Mouse (Mus musculus): ENCODE results near the gene Mlh1.

Mlh1 gene

DNA sequence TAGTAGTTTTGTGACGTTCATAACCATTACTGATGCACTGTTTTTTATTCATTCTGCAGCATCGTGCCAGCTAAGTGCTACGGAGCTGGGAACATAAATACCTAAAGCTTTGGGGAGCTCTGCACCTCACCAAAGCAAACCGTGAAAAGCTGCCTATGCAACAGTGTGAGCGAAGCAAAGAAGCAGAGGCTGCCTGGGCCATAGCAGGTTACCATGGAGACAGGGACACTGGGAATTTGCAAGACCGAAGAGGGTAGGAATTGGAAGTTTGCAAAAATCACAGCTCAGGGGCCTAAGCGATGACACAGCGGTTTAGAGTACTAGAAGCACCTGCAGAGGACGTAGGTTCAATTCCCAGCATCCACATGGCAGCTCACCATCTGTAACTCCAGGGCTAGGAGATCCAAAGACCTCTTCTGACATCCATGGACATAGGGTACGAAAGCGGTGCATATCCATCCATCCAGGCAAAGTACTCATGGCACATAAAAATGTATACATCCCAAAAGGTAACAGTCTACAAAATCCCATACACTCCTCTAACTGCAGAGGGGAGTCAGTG, 19.0 kb upstream of the Mlh1 start:
- ChIA-PET POLR2A (interaction anchor here (0.7 to 4.1 kb wide), 17 partner anchors 10 to 337 kb away, joined by 3 to 60 read pairs (median 4); partner anchors contain the start of genes Epm2aip1 (in 3 of the 4), Mlh1 (in 3 of the 4) and Trank1 (in 1 of the 4)), CTCF (interaction anchor here (0.5 to 3.3 kb wide), 80 partner anchors 8 to 1294 kb away, joined by 3 to 40 read pairs (median 5); partner anchors contain the start of genes Epm2aip1 (in 4 of the 4), Mlh1 (in 4 of the 4), Trank1 (in 3 of the 4) and Als2cl (in 1 of the 4))

DNA sequence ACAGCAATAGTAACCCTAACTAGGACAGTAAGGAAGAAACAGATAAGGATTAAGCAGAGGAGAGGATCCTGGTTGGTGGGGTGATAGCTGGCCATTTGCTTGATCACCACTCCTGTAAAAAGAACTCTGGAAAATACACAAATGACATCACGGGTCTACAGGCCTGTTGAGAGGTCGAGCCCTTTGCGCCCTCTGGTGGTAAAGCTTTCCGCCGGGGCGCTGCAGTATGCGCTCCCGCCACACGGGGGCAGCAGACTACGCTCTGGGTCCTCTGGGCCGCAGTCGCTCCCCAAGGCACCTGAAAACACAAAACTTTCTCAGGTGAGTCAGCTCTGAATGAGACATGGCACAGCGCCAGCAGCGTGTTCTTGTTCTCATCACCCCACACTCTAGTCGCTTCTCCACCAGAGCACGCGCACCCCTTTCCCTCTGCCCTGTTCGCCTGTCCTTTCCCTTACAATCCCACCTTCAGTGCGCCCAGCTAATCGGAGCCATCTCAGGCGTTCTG, 18.3 kb upstream of the Mlh1 start:
- ChIA-PET CTCF (interaction anchor here (0.6 to 3.3 kb wide), 106 partner anchors 9 to 629 kb away, joined by 3 to 40 read pairs (median 4); partner anchors contain the start of genes Epm2aip1 (in 4 of the 4), Mlh1 (in 4 of the 4), Trank1 (in 3 of the 4) and Als2cl (in 1 of the 4)), POLR2A (interaction anchor here (0.5 to 4.1 kb wide), 39 partner anchors 9 to 557 kb away, joined by 3 to 60 read pairs (median 4); partner anchors contain the start of genes Epm2aip1 (in 4 of the 4), Mlh1 (in 4 of the 4), Trank1 (in 2 of the 4) and Als2cl (in 1 of the 4))

DNA sequence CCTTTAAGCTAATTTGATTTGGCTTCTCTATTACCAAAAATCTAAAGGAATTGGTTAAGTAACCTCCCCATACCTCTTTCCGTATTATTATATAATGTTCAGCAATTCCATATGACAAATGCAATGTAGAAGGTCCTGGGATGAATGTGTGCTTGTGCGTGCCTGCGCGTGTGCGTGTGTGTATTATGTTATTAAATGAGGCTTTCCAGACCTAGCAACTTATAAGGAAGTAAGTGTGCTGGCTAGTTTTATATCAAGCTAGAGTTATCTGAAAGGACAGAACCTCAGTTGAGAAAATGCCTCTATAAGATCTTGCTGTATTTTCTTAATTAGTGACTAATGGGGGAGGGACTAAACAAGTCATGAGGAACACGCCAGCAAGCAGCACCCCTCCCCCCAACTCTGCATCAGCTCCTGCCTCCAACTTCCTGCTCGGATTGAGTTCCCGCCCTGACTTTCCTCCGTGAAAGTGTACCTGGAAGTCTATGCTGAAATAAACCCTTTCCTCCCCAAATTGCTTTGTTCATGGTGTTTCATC, 17.8 kb upstream of the Mlh1 start:
- ChIA-PET POLR2A (interaction anchor here (0.6 to 4.1 kb wide), 36 partner anchors 10 to 556 kb away, joined by 3 to 60 read pairs (median 4); partner anchors contain the start of genes Epm2aip1 (in 4 of the 4), Mlh1 (in 4 of the 4), Trank1 (in 2 of the 4) and Als2cl (in 1 of the 4)), CTCF (interaction anchor here (0.6 to 3.3 kb wide), 100 partner anchors 8 to 630 kb away, joined by 3 to 40 read pairs (median 5); partner anchors contain the start of genes Epm2aip1 (in 4 of the 4), Mlh1 (in 4 of the 4), Trank1 (in 3 of the 4) and Als2cl (in 1 of the 4))

DNA sequence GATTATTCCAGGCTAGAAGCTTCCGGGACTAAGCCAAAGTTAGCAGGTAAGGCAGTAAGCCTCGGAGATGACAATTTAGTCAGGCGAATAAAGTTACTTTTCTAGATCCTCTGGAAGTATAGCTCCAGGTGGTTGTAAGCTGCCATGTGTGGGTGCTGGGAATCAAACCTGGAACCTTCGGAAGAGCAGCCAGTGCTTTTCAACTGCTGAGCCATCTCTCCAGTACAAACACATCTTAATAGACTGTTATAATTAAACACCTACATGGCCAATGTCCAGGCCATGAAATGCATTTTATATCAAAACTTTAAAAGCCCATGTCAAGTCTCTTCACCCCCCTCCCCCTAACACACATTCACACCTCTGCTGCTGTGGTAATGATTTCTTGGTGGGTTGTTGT, 16.4 kb upstream of the Mlh1 start:
- ChIA-PET CTCF (interaction anchor here in 2 of 4 experiments (0.8 to 0.9 kb wide), 2 partner anchors 25 to 40 kb away, joined by 3 read pairs; no protein-coding TSS in a partner anchor), POLR2A (interaction anchor here in 2 of 4 experiments (1.2 to 4.1 kb wide), 4 partner anchors 9 to 23 kb away, joined by 3 to 39 read pairs (median 10); partner anchors contain the start of genes Epm2aip1 (in 2 of the 2), Mlh1 (in 2 of the 2) and Trank1 (in 1 of the 2))

DNA sequence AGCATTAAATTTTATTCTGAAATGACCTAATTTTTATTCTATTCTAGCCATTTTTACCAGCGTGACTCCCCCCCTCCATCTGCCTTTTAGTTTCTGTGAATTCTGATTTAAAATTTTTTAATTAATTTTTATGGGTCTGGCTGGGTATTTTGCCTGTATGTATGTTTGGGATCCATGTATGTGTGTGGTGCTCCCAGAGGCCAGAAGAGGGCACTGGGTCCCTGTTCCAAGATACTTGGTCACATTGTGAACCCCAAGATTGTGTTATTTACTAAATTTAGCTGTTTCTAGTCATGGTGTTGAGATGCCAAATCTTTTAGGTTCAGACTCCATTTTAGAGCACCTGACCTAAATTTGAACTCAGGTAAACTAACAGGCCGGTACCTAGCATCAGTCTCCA, 14.9 kb upstream of the Mlh1 start:
- POLR2A ChIA-PET: interaction anchor here in 2 of 4 experiments (1.2 to 1.7 kb wide), 2 partner anchors 15 kb away, joined by 3 to 5 read pairs; partner anchors contain the start of genes Epm2aip1 (in 2 of the 2) and Mlh1 (in 2 of the 2)
- CTCF ChIA-PET: interaction anchor here in 1 of 4 experiments (1.1 kb wide), 1 partner anchor 289 kb away, joined by 3 read pairs; no protein-coding TSS in a partner anchor

DNA sequence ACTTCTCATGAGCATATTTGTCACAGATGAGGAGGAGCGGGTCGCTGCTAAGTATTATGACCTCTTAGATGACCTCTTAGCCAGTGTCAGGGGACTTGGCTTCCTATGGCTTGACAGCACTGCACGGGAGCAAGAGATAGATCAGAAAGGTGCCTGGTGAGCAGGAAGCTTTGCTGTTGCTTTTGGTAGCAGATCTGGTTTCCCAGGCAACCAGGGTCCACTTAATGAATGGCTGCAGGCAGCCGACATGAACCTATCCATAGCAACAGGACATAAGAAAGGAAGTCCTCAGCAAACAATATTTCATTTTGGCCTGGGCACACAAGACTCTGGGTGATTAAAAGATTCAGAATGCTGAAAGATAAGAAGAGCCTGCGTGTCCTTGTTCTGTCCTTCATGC, 14.1 kb upstream of the Mlh1 start:
- ChIA-PET CTCF (interaction anchor here in 1 of 4 experiments (0.5 kb wide), 1 partner anchor 1828 kb away, joined by 3 read pairs; no protein-coding TSS in a partner anchor), POLR2A (interaction anchor here in 3 of 4 experiments (0.7 to 0.9 kb wide), 4 partner anchors 11 to 693 kb away, joined by 3 to 5 read pairs (median 3); partner anchors contain the start of genes Epm2aip1 (in 1 of the 3) and Mlh1 (in 1 of the 3))

DNA sequence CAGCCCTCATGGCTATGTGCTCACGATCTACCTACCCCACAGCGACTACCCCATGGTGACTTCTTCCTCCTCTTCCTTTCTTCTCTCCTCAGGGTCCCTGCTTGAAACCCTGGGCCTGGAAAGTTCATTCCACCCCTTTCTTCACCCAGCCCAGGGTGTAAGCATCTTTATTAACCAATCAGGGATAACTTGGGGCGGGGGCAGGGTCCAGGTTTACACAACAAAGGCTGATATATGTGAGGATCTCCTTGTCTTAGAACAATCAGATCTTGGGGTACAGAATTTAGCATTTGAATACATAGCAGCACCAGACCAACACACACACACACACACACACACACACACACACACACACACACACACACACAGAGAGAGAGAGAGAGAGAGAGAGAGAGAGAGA, 13.5 kb upstream of the Mlh1 start:
- CTCF ChIA-PET: no interaction called here
- POLR2A ChIA-PET: interaction anchor here in 3 of 4 experiments (0.7 to 0.9 kb wide), 4 partner anchors 10 to 693 kb away, joined by 3 to 5 read pairs (median 3); partner anchors contain the start of genes Epm2aip1 (in 1 of the 3) and Mlh1 (in 1 of the 3)

DNA sequence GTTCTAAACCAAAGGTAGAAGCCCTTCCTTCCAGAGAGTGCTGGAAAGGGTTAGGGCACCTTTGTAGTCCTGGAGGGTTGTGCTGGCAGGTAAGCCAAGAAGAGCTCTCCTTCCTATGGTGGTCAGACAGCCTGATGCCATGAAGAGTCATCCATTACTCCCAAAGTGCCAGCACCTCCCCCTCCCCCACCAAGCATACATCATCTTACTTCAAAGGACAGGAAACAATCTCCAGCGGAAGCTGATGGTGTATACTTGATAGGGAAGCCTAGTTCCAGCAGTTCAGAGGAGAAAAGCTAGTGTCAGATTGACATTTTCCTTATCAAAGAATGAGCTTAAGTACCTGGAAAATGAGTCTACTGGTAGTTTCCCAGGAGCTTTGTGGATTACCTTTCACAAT, 3.6 kb upstream of the Mlh1 start:
- CTCF ChIA-PET: interaction anchor here (0.6 to 5.2 kb wide), 6 partner anchors 14 to 278 kb away, joined by 3 to 40 read pairs (median 8); no protein-coding TSS in a partner anchor
- POLR2A ChIA-PET: interaction anchor here in 3 of 4 experiments (0.6 to 4.8 kb wide), 8 partner anchors 10 to 732 kb away, joined by 3 to 60 read pairs (median 3); partner anchors contain the start of gene Trank1 (in 1 of the 3)

DNA sequence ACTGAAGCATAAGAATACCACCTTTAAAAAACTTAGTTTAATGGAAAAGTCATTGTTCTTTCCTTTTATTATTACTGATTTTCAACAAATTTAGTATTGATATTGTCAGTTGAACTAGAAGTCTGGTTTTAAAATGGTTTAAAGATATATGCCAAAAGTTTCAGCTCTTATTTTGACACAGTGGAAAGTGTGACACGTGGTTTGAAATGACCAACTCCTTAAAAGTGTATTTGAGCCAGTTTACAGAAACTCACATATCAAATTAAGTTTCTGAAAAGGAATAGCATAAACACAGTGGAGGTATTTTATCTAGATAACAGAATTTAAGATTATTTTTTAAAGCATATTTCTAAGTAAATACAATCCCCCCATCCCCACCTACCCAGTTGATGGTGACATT, 2.4 kb upstream of the Mlh1 start:
- CTCF ChIA-PET: interaction anchor here in 3 of 4 experiments (1.0 to 5.2 kb wide), 4 partner anchors 16 kb away, joined by 4 to 40 read pairs (median 16); no protein-coding TSS in a partner anchor
- POLR2A ChIA-PET: interaction anchor here in 2 of 4 experiments (0.7 to 4.8 kb wide), 7 partner anchors 7 to 51 kb away, joined by 3 to 60 read pairs (median 4); no protein-coding TSS in a partner anchor

DNA sequence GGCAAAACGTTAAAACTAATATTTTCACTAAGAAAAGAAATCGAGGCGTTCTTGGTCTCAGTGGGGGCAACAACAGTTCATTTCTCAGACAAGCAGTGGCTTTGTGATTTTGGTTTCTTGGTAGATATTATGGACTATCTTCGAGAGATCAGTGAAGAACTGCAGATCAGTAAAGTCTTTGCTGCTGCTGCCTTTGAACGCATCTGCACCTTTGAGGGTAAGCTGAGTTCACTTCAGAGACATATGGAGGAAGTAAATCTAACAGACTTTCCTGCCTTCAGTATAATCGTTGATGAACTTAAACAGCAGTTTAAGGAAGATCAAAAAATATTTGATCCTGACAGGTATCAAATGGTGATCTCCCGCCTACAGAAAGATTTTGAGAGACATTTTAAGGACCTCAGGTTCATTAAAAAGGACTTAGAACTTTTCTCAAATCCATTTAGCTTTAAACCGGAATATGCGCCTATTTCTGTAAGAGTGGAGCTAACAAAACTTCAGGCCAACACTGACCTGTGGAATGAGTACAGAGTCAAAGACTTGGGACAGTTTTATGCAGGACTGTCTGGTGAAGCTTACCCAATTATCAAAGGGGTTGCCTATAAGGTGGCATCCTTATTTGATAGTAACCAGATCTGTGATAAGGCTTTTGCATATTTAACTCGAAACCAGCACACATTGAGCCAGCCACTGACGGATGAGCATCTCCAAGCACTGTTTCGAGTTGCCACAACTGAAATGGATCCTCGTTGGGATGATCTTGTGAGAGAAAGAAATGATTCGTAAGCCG, 1.6 kb upstream of the Mlh1 start:
- CTCF ChIA-PET: interaction anchor here in 3 of 4 experiments (1.0 to 5.2 kb wide), 3 partner anchors 16 to 17 kb away, joined by 4 to 40 read pairs (median 12); no protein-coding TSS in a partner anchor

DNA sequence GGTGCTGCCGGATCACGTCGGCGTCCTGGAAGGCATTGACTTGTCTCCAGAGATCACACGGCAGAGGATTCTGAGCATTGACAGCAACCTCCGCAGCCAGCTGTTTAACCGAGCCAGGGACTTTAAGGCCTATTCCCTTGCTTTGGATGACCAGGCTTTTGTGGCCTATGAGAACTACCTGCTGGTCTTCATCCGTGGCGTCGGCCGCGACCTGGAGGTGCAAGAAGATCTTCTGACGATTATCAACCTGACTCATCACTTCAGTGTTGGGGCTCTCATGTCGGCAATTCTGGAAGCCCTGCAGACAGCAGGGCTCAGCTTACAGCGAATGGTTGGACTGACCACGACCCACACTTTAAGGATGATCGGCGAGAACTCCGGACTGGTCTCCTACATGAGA, 765 bp upstream of the Mlh1 start:
- POLR2A ChIA-PET: interaction anchor here in 3 of 4 experiments (0.7 to 4.8 kb wide), 33 partner anchors 12 to 892 kb away, joined by 3 to 60 read pairs (median 7); partner anchors contain the start of genes Nradd (in 1 of the 3), Tdgf1 (in 1 of the 3) and Trank1 (in 1 of the 3)
- CTCF ChIA-PET: interaction anchor here (0.7 to 5.2 kb wide), 9 partner anchors 17 to 491 kb away, joined by 3 to 40 read pairs (median 7); no protein-coding TSS in a partner anchor

More for the DNA sequence above, 1.6 kb upstream of the Mlh1 start:
- POLR2A ChIA-PET: interaction anchor here in 2 of 4 experiments (0.8 to 4.8 kb wide), 7 partner anchors 8 to 124 kb away, joined by 3 to 60 read pairs (median 4); no protein-coding TSS in a partner anchor

DNA sequence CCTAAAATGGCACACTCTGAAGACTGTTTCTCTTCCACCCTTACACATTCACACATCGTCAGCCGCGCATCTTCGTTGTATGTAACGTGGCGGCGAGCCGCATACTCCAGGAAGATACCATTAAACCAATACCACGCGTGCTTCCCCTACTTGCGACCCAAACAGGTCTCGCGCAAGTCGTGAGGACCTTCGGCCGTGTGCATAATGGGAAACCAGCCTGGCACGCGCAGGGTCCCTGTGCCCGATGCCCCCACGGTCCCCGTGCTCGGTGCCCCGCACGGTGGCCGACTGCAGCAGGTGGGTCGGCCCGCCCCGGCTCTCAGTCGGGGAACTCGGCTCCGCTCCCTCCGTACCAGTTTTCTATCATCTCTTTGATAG, 546 bp downstream of the Mlh1 start:
- POLR2A ChIA-PET: interaction anchor here (0.6 to 4.8 kb wide), 77 partner anchors 8 to 1383 kb away, joined by 3 to 60 read pairs (median 5); partner anchors contain the start of genes Trank1 (in 2 of the 4), Lrrc2 (in 1 of the 4), Nradd (in 1 of the 4) and Tdgf1 (in 1 of the 4)
- CTCF ChIA-PET: interaction anchor here (1.1 to 5.2 kb wide), 8 partner anchors 19 to 490 kb away, joined by 3 to 40 read pairs (median 7); no protein-coding TSS in a partner anchor

DNA sequence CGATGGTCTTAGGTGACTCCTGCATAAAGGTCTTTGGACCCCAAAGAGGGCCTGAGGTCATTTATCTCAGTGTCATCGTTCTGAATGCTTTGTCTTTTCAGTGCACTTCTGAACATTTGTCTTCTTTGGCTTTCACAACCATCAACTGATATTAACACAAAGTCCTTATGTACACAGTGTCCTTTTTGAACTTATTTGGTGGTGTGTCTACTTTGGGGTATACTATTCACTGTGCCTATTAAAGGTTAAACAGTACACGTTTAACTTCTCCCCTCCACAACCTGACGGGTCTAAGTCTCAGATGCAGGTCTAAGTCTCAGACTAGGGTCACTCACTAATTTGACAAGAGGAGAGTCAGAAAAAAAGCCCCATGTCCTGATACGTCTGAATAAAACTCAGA, 985 bp downstream of the Mlh1 start:
- POLR2A ChIA-PET: interaction anchor here in 1 of 4 experiments (1.0 to 1.5 kb wide), 2 partner anchors 19 kb away, joined by 3 to 4 read pairs; no protein-coding TSS in a partner anchor
- CTCF ChIA-PET: no interaction called here

DNA sequence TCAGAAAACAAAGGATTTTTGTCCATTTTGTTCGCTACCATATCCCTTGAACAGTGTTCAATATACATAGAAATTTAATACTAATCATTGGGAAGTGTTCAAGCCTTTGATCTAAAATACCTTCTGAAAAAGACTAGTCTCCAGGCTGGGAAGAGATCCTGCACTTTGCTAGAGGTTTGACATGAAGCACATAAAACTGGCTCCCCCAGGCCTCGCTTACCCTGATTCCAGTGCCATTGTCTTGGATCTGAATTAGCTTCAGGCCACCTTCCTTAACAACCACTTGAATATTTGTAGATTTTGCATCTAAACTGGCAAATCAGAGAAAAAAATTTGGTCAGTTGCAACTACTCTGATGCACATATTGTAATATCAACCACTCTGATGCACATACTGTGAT, 3.6 kb downstream of the Mlh1 start:
- ChIA-PET CTCF (interaction anchor here in 1 of 4 experiments (0.6 kb wide), 1 partner anchor 35 kb away, joined by 3 read pairs; no protein-coding TSS in a partner anchor), POLR2A (interaction anchor here in 2 of 4 experiments (1.3 to 1.4 kb wide), 2 partner anchors 11 to 22 kb away, joined by 4 read pairs; no protein-coding TSS in a partner anchor)

DNA sequence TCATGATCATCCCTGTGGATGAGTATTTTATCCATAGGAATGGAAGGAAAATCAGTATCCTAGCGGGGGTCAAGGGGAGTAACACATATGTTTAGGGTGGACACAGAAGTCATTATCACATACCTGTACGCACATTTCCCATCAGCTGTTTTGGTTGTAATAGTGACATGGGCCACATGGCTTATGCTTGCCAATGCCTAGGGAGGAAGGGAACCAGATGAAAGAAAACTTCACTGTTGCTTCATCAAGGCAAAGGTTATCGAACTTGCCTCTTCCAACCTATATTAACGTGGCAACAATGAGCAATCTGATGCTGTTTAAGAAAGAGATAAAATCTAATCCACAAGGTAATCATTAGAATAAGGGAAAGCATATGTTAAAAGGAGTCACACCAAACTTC, 10.2 kb downstream of the Mlh1 start:
- ChIA-PET CTCF (interaction anchor here in 1 of 4 experiments (1.5 kb wide), 1 partner anchor 29 kb away, joined by 5 read pairs; no protein-coding TSS in a partner anchor), POLR2A (interaction anchor here in 2 of 4 experiments (1.4 to 2.5 kb wide), 3 partner anchors 8 to 12 kb away, joined by 4 to 16 read pairs (median 4); partner anchors contain the start of genes Epm2aip1 (in 1 of the 2) and Mlh1 (in 1 of the 2))

DNA sequence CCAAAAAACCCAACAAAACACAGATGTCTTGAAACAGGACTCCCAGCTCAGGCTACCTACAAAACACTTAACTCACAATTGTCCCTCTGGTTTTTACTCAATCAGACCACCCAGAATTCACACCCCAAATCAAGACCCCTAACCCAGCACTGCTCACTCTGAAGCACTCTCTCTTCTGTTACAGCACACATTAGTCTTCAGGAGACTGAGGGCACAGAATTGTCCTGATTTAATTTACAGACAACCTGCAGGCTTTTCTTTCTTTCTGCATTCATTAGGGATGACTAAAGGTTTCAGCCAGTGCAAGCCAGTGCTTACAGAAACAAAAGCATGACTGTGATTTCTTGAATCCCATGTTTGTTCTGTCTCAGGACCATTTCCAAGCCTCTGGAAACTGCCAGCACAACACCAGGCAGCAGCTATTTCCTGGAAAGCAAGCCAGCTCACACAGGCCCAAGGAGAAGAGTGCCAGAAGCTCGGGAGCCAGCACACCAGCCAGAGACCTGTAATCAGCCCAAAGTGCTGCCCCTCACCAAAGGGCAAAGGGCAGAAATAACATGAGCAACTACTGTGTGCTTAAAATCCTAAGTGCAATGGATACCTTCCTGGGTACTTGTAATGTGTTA, 11.1 kb downstream of the Mlh1 start:
- ChIA-PET POLR2A (interaction anchor here in 3 of 4 experiments (0.6 to 2.5 kb wide), 5 partner anchors 10 to 78 kb away, joined by 3 to 11 read pairs (median 4); partner anchors contain the start of genes Epm2aip1 (in 1 of the 3) and Mlh1 (in 1 of the 3)), CTCF (interaction anchor here in 2 of 4 experiments (1.3 to 1.7 kb wide), 2 partner anchors 13 kb away, joined by 5 to 6 read pairs; no protein-coding TSS in a partner anchor)
